Mouse (Mus musculus) CD8-positive naive resting alpha-beta T cell, adult 2 months (primary cell): ENCODE measurements around the gene Tomm40.
A peak's percentile ranks its signal among the peaks of the same experiment; 100 is the strongest.
"Not testable (repeated sequence)": the region's sequence is repeated elsewhere in the genome, so short reads cannot be mapped to it uniquely, and the experiment has no call there.

ENCODE experiments used
- DNase-seq, 2 experiments: peaks; one replicate each; pipeline ENCODE4 v3.0.0; 2022; ENCODE audit warnings: low read depth in 2 of 2, low spot score in 2 of 2

Tomm40 gene

DNA sequence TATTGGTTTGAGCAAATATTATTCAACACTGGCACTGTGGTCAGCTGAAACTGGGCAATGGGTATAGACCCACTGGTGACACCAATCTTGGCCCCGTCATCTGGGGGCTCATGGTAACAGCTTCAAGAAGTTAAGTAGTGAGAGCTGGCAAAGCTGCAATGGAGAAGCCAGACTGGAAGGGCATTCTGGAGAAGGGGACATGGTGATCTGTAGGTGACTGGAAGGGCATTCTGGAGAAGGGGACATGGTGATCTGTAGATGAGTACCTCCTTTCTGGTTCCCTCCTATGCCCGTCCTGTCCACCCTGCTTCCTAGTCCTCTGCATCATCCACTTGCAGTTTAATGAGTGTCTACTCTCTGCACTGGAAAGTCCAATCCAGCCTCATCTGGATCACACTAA lies 26.6 kb downstream of the Tomm40 start:
- DNase-seq = no peak

DNA sequence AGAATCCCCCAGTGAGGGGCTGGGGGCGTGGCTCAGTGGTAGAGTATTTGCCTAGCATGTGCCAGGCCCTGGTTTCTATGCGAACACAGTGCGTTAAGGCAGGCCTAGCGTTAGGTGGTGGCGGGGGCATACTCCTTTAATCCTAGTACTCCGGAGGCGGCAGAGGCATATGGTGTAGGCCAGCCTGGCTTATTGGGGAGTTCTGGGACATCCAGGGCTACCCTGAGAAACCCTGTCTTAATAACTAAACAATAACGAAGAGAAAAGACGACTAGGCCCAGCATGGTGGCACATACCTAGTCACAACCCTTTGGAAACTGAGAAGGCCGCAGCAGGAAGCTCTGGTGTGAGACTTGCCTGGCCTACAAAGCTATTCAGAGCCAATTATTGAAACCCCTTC lies 27.1 kb downstream of the Tomm40 start:
- DNase-seq = no peak

GRCm38 (mm10) chr7:19686927-19687583 lies 28.2 kb downstream of the Tomm40 start:
- DNase-seq = not testable (repeated sequence)

- no peak for DNase-seq
Observed at GRCm38 (mm10) chr7:19686521-19686920, 28.7 kb downstream of the Tomm40 start.

GRCm38 (mm10) chr7:19685374-19685773 lies 29.9 kb downstream of the Tomm40 start:
- DNase-seq = no peak

- no peak for DNase-seq
Observed at GRCm38 (mm10) chr7:19683771-19684201, 31.5 kb downstream of the Tomm40 start.

DNA sequence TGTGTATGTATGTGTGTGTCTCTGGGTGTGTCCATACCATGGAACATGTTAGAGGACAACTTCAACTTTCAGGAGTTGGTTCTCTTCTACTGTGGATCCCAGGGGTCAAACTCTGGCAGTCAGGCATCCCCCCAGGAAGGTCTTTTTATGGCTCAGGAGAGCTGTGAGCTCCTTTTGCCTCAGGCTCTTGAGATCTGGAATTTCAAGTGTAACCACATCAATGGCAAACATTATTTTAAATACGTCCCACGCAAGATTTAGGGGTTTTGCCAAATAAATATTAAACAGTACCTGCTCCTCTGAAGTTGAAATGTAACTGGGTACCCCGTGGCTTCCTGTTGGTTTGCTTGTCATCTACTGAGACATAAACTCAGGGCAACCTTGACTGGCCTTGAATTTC lies 32.3 kb downstream of the Tomm40 start:
- DNase-seq = no peak

DNA sequence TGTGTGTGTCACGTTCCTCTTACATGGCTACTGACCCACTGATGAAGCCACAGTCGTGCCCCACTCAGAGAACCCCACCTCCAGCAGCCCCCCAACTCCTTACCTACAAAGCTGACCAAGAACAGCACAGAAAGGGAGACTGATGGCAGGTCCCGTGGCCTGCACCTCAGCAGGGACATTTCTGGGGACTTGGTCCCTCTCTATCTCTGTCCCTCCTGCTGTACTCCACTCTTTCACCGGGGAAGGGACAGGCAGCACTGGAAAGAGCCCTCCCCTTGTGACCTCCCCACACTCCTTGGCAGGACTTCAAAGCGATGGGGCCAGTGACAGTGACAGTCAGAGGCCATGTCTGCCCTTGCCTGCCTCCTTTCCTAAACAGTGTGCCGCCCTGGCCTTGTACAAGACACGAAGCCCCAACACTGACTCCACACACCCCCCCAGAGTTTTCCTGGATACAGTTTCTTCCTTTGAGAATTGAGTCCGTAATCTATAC lies 34.0 kb downstream of the Tomm40 start, which contains the start of the genes Gm44805 and Apoc4:
TSS of gene Gm44805 (minus strand) at position 222 of the 493 bp plus-strand sequence.
TSS of gene Apoc4 (minus strand) at position 278 of the 493 bp plus-strand sequence.
- DNase-seq = no peak

GRCm38 (mm10) chr7:19680702-19681101 lies 34.5 kb downstream of the Tomm40 start:
- no peak for DNase-seq

DNA sequence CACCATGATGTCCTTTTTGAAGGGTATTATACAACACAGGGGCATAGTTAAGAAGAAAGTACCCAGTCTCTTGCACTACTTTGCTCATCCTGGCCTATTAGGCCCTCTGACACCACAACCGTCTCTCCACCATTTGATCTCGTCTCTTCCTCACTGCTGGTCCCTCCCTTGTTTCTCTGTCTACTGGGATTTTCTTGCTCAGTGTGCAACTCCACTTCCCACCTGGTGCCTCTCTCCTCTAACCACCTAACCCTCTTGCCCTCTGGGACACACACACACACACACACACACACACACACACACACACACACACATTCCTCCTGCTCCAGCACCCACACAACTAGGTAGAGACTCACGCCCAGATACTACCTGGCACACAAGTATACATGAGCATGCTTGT lies 36.3 kb downstream of the Tomm40 start:
- DNase-seq = no peak

GRCm38 (mm10) chr7:19677872-19678271 lies 37.4 kb downstream of the Tomm40 start, which contains the start of gene Apoc2:
Gene Apoc2, minus strand, starts transcription at chr7:19677941.
- no peak for DNase-seq

DNA sequence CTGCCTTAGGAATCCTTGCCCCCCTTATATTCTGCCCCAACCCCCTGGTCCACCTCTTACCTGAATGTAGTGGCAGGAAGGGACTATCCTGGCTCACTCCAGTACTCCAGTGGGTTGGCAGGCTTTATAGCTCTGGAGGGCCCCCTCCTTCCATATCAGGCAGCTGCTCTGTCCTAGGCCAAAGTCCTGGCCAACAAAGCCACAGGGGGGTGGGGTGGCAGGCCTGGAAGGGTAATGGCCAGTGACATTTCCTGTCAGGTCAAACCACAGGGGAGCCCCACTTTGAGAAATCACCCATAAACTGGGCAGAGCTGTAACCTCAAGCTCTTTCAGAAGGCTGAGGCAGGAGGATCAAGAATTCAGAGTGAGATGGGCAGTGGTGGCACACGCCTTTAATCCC lies 38.6 kb downstream of the Tomm40 start:
- no peak for DNase-seq

GRCm38 (mm10) chr7:19675824-19676223 lies 39.4 kb downstream of the Tomm40 start:
- DNase-seq = no peak

GRCm38 (mm10) chr7:19673083-19673699 lies 42.0 kb downstream of the Tomm40 start:
- no peak for DNase-seq

- DNase-seq = no peak
Observed at GRCm38 (mm10) chr7:19671511-19671910, 43.7 kb downstream of the Tomm40 start.

DNA sequence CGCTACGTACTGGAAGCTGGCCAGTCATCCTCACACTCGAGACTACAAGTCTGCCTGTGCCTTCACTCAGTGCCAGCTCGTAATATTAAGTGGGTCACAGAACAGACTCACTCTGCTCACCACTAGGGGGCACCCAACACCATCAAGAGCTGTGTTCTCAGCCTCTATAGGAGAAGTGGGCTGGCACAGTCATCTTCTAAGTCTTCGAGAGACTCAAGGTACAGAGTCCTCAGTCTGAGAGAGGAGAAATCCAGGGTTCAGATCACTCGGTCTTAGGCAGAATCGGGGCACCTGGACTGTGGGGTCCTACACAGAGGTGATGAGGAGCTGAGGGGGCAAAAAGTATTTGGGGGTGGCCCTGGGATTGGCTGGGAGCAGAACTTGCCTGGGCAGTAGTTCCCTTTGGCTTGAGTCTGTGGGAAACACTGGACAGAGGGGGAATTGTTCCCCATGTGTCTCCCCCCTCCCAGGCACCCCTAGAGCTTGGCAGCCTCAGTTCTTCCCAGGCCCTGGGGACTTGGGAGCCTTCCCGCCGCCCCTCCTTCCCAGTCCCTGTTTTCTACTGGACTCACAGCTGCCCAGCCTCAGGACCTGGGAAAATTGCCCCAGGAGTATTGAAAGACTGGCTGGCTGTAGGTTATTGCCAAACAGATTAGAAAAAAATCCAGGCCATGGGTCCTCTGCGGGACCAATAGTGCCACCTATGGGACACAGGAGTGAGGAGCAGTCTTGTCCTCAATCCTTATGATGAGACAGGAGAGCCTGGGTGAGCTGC lies 46.1 kb downstream of the Tomm40 start:
- peak; percentile 82 to 86 for DNase-seq

DNA sequence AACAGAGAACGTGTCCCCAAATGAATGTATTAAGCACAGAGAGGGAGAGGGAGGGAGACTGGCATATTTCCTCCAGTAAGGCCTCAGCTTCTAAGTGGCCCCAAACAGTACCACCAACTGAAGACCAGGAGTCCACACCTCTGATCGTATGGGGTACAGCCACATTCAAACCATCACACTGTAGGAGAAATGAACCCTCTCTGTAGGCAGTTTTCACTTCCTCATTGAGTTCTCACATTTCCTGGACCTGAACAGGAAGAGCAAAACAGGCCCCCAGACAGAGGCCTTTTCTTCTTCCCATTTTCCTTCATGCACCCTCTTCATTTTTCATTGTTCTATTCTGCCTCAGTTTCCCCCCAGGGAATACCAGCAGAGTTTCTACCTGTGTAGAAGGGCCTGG lies 47.8 kb downstream of the Tomm40 start:
- no peak for DNase-seq

GRCm38 (mm10) chr7:19666750-19667149 lies 48.5 kb downstream of the Tomm40 start:
- no peak for DNase-seq

DNA sequence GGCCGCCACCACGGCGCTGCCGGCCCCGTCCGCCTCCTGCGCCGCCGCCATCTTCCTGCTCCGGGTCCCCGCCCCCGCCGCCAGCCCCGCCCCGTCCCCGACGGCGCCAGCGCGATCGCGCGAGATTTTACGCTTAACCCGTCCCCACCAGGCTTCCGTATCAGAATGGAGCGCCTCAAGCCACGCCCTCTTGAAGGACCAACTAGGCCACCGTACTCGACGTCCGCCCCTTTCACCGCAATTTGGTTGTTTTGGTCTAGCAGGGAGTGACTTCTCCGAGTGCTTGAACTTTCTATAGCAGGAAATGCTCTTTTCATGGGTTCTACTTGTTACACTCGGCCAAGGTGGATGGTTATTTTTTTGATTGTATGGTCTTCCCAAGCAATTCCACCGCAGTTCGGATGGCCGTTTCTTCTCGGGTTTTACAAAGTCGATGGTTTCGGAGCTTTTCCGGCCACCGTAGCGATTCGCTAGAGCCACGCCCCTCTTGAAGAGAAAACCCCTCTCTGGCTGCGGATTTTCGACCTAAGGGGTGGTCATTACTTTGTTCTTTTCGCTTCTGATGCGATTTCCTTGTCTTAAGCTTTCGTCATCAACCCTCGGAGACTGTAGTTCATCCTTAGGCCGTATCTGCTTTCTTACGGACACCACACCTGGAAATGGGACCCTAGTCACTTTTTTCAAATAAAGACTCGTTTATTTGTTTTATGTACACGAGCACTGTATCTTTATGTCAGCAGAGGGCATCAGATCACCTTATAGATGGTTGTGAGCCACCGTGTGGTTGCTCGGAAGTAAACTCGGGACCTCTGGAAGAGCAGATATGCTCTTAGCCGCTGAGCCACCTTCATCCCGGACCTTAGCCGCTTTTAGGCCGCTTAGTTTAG lies 50.0 kb downstream of the Tomm40 start, which contains the start of gene Clptm1:
TSS of gene Clptm1 (minus strand) at position 79 of the 887 bp plus-strand sequence.
- peak; percentile 98 for DNase-seq

- no peak for DNase-seq
Observed at GRCm38 (mm10) chr7:19664455-19664954, 50.7 kb downstream of the Tomm40 start.
